Mouse (Mus musculus) limb, embryonic 15.5 days (tissue): Measurements from ENCODE around the gene Ap1g2. TPM values are rescaled to one million over a fixed set of nuclear protein-coding genes. Genes with fewer than 3 reads are reported as not detected.
A peak's percentile ranks its signal among the peaks of the same experiment; 100 is the strongest.

Experiments
- ATAC-seq: fragments of 200-750 bp; cut with Nextera tagmentation; 2 replicates; pipeline ENCODE4 v1.8.0; 2017; ENCODE audit warnings: low read depth, moderate TSS enrichment; ENCODE audit not compliant: insufficient number of reproducible peaks, low FRiP score, low TSS enrichment
- H3K27ac ChIP-seq: fragments of 300-500 bp; sonication (generic); 2 replicates; pipeline ENCODE4 v1.5.1; 2015; ENCODE audit warnings: moderate library complexity, mild to moderate bottlenecking, inconsistent platforms
- H3K27me3 ChIP-seq: fragments of 300-500 bp; sonication (generic); 2 replicates; pipeline ENCODE4 v1.6.1; 2015; ENCODE audit warnings: inconsistent platforms
- H3K36me3 ChIP-seq: fragments of 300-500 bp; sonication (generic); 2 replicates; pipeline ENCODE4 v1.6.1; 2015; ENCODE audit warnings: inconsistent platforms
- H3K4me1 ChIP-seq: fragments of 300-500 bp; sonication (generic); 2 replicates; pipeline ENCODE4 v1.6.1; 2015; ENCODE audit warnings: inconsistent platforms
- H3K4me2 ChIP-seq: fragments of 300-500 bp; sonication (generic); 2 replicates; pipeline ENCODE4 v1.6.1; 2015; ENCODE audit warnings: mild to moderate bottlenecking, inconsistent platforms
- H3K4me3 ChIP-seq: fragments of 300-500 bp; sonication (generic); 2 replicates; pipeline ENCODE4 v1.5.1; 2015; ENCODE audit warnings: mild to moderate bottlenecking, inconsistent platforms
- H3K9ac ChIP-seq: fragments of 300-500 bp; sonication (generic); 2 replicates; pipeline ENCODE4 v1.6.1; 2015; ENCODE audit warnings: inconsistent platforms
- H3K9me3 ChIP-seq: fragments of 300-500 bp; sonication (generic); 2 replicates; pipeline ENCODE4 v1.6.1; 2016; ENCODE audit warnings: inconsistent platforms
- WGBS: fragments of 180-500 bp; shearing (Covaris S2); methylation state at CpG from one replicate; pipeline ENCODE4 v1.1.7; 2015; 5-methylcytosine and 5-hydroxymethylcytosine counted together
- polyA plus RNA-seq: library from polyadenylated mRNA; unstranded; fragments of >200 nt; fragmentation: Nextera tagmentation; extraction: Ambion mirVana; gene quantifications from 2 replicates; pipeline ENCODE4 v1.2.1, GENCODE M21; 2015

The Ap1g2 gene
- polyA plus RNA-seq, 1 experiment from 2014 or later = 25.2 TPM

- no peak overlapping the region for H3K27ac ChIP-seq
- no peak overlapping the region for H3K4me2 ChIP-seq
- 85% methylated on average over 22 of the region's 22 CpGs for WGBS
- H3K9me3 ChIP-seq = no peaks in the 10 kb centered on the region
- H3K27me3 ChIP-seq = no peaks in the 10 kb centered on the region; the same call in 1 of the 2 replicates
- H3K36me3 ChIP-seq = peaks cover 23% of the 10 kb centered on the region
- H3K4me3 ChIP-seq = no peak overlapping the region
- no peak overlapping the region for H3K9ac ChIP-seq
- no peak for ATAC-seq
- H3K4me1 ChIP-seq = peaks cover 32% of the 10 kb centered on the region
Measured at GRCm38 (mm10) chr14:55063581-55064381, 42.6 kb downstream of the Ap1g2 start.

DNA sequence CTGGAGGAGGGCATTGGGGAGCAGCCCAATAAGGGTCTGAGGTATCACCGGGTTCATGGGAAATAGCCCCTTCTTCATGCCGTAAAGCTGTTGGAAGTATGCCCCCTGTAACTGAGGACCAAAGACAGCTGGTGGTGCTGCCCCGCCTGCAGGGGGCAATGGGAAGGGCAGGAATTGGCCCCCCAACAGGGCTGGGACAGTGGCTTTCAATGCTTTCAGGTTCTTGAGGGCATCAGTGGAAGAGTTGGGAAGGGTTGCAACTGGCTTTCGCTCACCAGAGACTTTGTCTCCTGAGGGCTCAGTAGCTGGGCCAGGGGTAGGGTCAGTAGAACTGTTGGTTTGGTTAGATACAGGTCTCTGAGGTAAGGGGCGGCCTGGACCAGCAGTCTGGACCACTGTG is 43.3 kb downstream of the Ap1g2 start:
- no peak overlapping the region for H3K9ac ChIP-seq

DNA sequence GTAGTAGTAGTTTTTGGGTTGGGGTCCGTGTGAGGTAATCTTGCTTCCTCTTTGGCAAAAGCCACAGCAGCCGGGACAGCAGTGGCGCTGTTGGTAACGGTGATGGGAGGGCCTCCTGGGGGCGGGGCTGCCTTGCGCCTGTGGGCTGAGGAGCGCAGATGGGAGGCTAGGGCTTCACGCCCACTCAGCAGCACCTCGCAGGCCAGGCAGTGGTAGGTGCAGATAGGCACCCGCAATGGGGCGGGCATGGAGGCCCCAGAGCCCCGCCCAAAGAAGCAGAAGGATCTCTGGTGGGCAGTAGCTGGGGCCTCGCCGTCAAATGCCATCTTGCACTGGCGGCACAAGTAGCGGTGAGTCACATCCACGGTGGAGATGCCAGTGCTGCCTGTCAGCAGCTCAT is 43.8 kb downstream of the Ap1g2 start:
- Histone ChIP-seq H3K9me3 (no peaks in the 10 kb centered on the region), H3K9ac (no peak overlapping the region), H3K36me3 (peaks cover 20% of the 10 kb centered on the region), H3K4me3 (peak overlapping the region; percentile 20), H3K27ac (no peak overlapping the region), H3K27me3 (no peaks in the 10 kb centered on the region; the same call in 1 of the 2 replicates), H3K4me2 (peak overlapping the region; percentile 37), H3K4me1 (peaks cover 32% of the 10 kb centered on the region)
- no peak for ATAC-seq
- WGBS = 9% methylated on average over 17 of the region's 17 CpGs

More for the DNA sequence above, 43.3 kb downstream of the Ap1g2 start:
- ATAC-seq = no peak
- no peaks in the 10 kb centered on the region; the same call in 1 of the 2 replicates for H3K27me3 ChIP-seq
- WGBS = 78% methylated on average over 5 of the region's 5 CpGs
- no peak overlapping the region for H3K27ac ChIP-seq
- H3K9me3 ChIP-seq = no peaks in the 10 kb centered on the region
- peak overlapping the region; percentile 37; the same call in 1 of the 2 replicates for H3K4me2 ChIP-seq
- no peak overlapping the region for H3K4me3 ChIP-seq
- peaks cover 20% of the 10 kb centered on the region for H3K36me3 ChIP-seq
- H3K4me1 ChIP-seq = peaks cover 32% of the 10 kb centered on the region

DNA sequence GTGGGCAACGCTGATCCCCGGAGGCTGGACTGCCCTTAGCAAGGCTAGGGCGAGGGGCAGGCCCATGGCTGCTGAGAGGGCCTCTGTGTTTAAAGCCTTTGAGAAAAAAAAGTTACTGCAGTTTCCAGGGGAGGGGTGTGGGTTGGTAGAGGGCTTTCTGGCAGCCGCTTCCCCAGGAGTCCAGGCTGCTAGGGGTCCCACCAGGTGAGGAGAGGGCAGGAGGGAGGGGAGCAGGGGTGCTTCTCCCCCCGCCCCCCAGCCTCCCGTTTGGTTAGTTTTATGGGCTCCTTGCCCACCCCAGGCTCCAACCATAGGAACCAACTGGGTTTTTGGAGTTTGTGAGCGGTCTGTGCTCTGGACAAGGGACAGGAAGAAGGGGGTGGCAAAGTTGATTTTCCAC is 44.5 kb downstream of the Ap1g2 start:
- H3K27me3 ChIP-seq = no peaks in the 10 kb centered on the region; the same call in 1 of the 2 replicates
- no peak overlapping the region for H3K9ac ChIP-seq
- 34% methylated on average over 7 of the region's 7 CpGs for WGBS
- no peaks in the 10 kb centered on the region for H3K9me3 ChIP-seq
- H3K4me1 ChIP-seq = peaks cover 32% of the 10 kb centered on the region
- 0 out of 2 replicates have a peak overlapping the region, but pooled peaks have one; percentile 8 for H3K27ac ChIP-seq
- ATAC-seq = no peak
- no peak overlapping the region for H3K4me2 ChIP-seq
- H3K36me3 ChIP-seq = peaks cover 16% of the 10 kb centered on the region
- H3K4me3 ChIP-seq = no peak overlapping the region

- Histone ChIP-seq H3K4me1 (peaks cover 30% of the 10 kb centered on the region), H3K27ac (no peak overlapping the region), H3K9ac (no peak overlapping the region), H3K27me3 (no peaks in the 10 kb centered on the region; the same call in 1 of the 2 replicates), H3K36me3 (peaks cover 5% of the 10 kb centered on the region; the same call in 1 of the 2 replicates), H3K9me3 (no peaks in the 10 kb centered on the region), H3K4me3 (no peak overlapping the region), H3K4me2 (no peak overlapping the region)
- ATAC-seq = no peak
- WGBS = 78% methylated on average over 5 of the region's 5 CpGs
Measured at GRCm38 (mm10) chr14:55059931-55060330, 46.5 kb downstream of the Ap1g2 start.

DNA sequence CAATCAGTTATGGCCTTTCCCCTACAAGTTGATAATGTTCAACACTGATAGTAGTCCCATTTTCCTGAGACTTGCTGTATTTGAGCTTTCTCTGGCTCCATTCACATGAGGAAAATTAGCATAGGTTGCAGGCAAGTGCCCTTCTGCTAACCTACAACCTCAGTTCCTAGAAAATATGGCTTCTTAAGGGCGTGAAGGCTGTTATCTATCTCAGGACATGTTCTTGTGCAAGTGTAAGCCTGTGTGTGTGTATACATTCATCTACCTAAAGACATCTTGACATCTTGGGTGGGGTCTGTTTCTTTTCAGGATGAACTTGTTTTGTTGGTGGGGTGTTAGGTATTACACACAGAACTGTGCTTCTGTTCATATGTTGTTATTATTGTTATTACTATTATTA is 47.4 kb downstream of the Ap1g2 start:
- Histone ChIP-seq H3K9ac (no peak overlapping the region), H3K36me3 (peaks cover 2% of the 10 kb centered on the region; the same call in 1 of the 2 replicates), H3K4me2 (no peak overlapping the region), H3K27ac (no peak overlapping the region), H3K4me1 (peaks cover 34% of the 10 kb centered on the region), H3K4me3 (no peak overlapping the region), H3K27me3 (no peaks in the 10 kb centered on the region; the same call in 1 of the 2 replicates), H3K9me3 (no peaks in the 10 kb centered on the region)
- WGBS = 71% methylated on average over 1 of the region's 1 CpGs
- no peak for ATAC-seq

DNA sequence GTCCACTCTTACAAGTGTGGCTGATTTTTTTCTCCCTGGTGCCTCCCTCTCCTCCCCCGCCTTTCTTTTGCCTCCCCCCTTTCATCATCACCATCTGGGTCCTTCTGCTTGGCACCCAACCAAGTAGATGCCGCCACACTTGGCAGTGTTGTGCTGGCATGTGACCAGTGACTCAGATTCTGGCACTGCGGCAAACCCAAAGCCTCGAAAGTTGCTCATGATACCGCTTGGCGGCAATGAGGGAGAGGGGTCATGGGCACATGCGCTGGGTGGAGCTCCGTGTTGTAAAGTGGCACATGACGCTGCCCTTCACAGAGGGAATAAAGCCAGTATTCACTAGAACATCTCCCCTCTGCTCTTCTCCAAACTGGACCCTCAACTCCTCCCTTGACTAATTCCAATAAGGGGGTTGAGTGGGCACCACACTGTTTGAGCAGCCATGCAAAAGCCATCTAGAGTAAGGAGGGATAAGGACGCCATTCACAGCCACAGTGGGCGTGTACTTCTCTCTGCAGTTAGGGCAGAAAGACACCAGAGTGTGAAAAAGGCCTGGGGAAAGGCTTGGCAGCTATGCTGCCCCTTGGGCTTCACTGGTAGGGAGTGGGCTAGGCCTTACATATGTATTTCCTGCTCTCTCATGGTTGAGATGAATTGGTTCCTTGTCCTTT is 51.1 kb downstream of the Ap1g2 start:
- peak; percentile 35; the same call in 1 of the 2 replicates for ATAC-seq
- H3K4me1 ChIP-seq = peaks cover 16% of the 10 kb centered on the region; the same call in 1 of the 2 replicates
- H3K4me3 ChIP-seq = no peak overlapping the region
- no peak overlapping the region for H3K27ac ChIP-seq
- H3K4me2 ChIP-seq = no peak overlapping the region
- H3K27me3 ChIP-seq = no peaks in the 10 kb centered on the region
- 61% methylated on average over 11 of the region's 11 CpGs for WGBS
- H3K9ac ChIP-seq = no peak overlapping the region
- no peaks in the 10 kb centered on the region for H3K36me3 ChIP-seq
- H3K9me3 ChIP-seq = no peaks in the 10 kb centered on the region

- peaks cover 16% of the 10 kb centered on the region; the same call in 1 of the 2 replicates for H3K4me1 ChIP-seq
- no peaks in the 10 kb centered on the region for H3K27me3 ChIP-seq
- no peak overlapping the region for H3K4me2 ChIP-seq
- H3K9me3 ChIP-seq = no peaks in the 10 kb centered on the region
- no peak overlapping the region for H3K9ac ChIP-seq
- H3K4me3 ChIP-seq = no peak overlapping the region
- 82% methylated on average over 10 of the region's 10 CpGs for WGBS
- H3K36me3 ChIP-seq = no peaks in the 10 kb centered on the region
- no peak for ATAC-seq
- H3K27ac ChIP-seq = 0 out of 2 replicates have a peak overlapping the region, but pooled peaks have one; percentile 17
Measured at GRCm38 (mm10) chr14:55054191-55054749, 52.1 kb downstream of the Ap1g2 start.

GRCm38 (mm10) chr14:55053708-55054190 is 52.6 kb downstream of the Ap1g2 start:
- Histone ChIP-seq H3K36me3 (no peaks in the 10 kb centered on the region), H3K4me1 (peaks cover 16% of the 10 kb centered on the region; the same call in 1 of the 2 replicates), H3K9ac (no peak overlapping the region), H3K27ac (no peak overlapping the region), H3K4me3 (no peak overlapping the region), H3K4me2 (no peak overlapping the region), H3K27me3 (no peaks in the 10 kb centered on the region), H3K9me3 (no peaks in the 10 kb centered on the region)
- ATAC-seq = no peak
- 77% methylated on average over 17 of the region's 17 CpGs for WGBS

GRCm38 (mm10) chr14:55053050-55053449 is 53.3 kb downstream of the Ap1g2 start:
- no peaks in the 10 kb centered on the region for H3K27me3 ChIP-seq
- 65% methylated on average over 4 of the region's 4 CpGs for WGBS

GRCm38 (mm10) chr14:55052496-55052895 is 53.9 kb downstream of the Ap1g2 start:
- H3K9ac ChIP-seq = no peak overlapping the region
- no peaks in the 10 kb centered on the region for H3K36me3 ChIP-seq
- H3K27me3 ChIP-seq = no peaks in the 10 kb centered on the region
- H3K4me3 ChIP-seq = no peak overlapping the region
- H3K4me2 ChIP-seq = no peak overlapping the region
- ATAC-seq = no peak
- no peaks in the 10 kb centered on the region for H3K9me3 ChIP-seq
- peaks cover 16% of the 10 kb centered on the region; the same call in 1 of the 2 replicates for H3K4me1 ChIP-seq
- 69% methylated on average over 9 of the region's 9 CpGs for WGBS
- no peak overlapping the region for H3K27ac ChIP-seq

More at GRCm38 (mm10) chr14:55053050-55053449, 53.3 kb downstream of the Ap1g2 start:
- Histone ChIP-seq H3K4me2 (no peak overlapping the region), H3K4me1 (peaks cover 16% of the 10 kb centered on the region; the same call in 1 of the 2 replicates), H3K9me3 (no peaks in the 10 kb centered on the region), H3K9ac (no peak overlapping the region), H3K36me3 (no peaks in the 10 kb centered on the region), H3K4me3 (no peak overlapping the region), H3K27ac (no peak overlapping the region)
- ATAC-seq = no peak
